Mouse (Mus musculus): ENCODE measurements at regions not wholly inside any gene's neighbourhood (a gene's known extent, or its start where the extent isn't known, plus 50 kb on each side); places are given as distances from the start of the nearest gene placed in this dataset.
A peak's percentile ranks its signal among the peaks of the same experiment; 100 is the strongest.

DNA sequence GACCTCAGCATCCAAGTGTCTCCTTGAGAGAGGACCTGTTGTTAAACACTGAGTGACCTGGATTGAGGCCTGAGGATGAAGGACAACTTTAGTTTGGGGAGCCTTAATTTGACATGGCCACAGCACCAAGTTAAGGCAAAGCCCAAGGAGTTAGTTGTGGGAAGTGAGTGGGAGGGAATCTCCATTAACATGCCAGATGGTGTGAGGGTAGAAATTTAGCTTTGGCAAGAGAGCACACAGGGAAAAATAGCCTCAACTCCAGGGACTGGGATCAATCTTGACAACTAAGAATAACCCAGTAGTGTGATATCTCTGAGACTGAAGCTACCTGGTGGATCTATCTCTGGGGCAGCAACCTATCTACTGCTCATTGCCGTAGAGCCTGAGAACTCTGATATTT is 105.4 kb downstream of the Ahr start:
- DNase-seq (ENCODE audit: low read depth, low spot score): no peak

DNA sequence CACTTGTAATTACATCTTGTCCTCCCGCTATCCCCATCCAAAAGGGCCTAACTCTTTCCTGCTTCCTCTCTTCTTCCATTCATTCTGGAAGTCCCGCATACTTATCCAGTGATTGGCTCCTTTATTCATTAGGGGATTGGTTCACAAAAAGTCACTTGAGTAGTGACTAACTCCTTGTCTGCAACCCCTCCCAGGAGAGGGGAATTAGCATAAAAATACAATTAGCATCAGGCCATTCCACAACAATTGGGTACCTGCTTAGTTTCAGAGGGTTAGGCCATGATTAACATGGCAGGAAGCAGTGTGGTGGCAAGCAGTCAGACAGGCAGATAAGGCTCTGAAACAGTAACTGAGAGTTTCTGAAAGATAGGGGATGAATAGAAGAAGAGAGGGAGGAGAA is 115.6 kb downstream of the Ahr start:
- no peak for DNase-seq (ENCODE audit: low read depth, low spot score)

DNA sequence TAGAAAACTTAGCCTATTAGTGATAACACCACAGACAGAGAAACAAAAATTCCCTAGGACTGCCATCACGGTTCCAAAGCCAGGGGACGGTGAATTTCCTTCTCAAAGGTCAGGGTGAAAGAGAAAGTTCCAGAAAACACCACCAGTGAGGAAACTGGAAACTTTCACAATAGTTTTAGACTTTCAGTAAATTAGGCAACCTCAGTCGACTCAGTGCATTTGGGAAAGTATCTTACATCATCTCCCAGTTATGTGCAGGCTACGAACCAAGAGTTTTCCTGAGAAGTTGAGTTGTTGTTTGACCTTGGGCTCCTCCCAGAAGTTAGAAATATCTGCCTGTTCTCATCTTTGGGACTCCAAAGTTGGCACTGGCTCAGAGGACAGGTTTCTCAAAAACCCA is 116.9 kb downstream of the Ahr start:
- DNase-seq (ENCODE audit: low read depth, low spot score): no peak

DNA sequence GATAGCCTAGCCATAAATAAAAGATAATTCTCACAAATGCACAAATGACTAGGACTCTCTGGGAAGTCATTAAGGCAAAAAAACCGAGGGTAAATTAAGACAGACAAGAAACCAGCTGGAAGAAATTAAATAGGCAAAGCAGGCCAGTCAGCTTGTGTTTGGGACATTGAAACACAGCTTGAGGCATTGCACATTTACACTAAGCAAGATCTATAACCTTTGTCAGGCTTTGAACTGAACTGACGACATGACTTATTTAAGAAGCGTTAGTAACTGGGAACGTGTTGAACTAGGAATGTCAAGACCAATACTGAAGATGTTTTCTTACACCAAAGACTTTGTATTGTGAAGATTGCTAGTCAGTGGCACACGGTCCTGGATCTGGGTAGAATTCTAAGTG is 118.3 kb downstream of the Ahr start:
- no peak for DNase-seq (ENCODE audit: low read depth, low spot score)

DNA sequence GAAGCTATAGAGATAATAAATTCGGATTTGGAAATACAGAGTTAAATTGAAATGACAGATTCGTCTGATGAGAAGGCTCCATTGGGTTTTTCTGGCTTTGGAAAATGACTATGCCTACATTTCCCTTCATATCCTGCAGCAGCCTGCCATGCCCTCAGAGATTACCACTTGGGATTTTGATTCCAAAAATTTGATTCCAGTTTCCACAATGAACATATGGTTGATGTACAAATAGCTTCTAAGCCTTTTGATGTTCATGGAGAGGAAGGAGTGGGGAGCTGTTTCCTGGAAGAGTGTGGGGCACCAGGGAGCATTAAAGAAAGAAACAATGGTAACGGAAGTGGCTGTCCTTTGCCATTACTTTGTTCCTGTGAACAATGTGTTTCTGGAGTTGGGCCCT is 122.1 kb downstream of the Ahr start:
- DNase-seq (ENCODE audit: low read depth, low spot score): no peak

DNA sequence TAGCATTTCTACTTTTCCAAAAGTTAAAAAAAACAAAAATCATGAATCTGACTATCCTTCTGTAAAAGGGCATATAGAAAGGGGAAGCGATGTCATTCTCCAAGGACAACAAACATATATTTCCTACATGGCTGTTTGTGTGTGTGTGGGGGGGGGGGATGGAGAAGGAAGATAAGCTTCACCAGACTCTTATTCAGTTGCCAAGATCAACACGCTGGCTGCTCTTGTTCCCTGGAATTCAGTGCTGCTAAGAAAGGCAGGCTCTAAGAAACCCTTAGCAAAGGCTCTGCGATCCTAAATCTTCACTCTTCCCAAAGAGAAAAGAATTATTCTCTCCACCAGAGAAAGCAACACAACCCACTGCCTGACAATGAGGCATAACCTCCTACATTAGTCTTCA is 126.4 kb downstream of the Ahr start:
- DNase-seq (ENCODE audit: low read depth, low spot score): no peak

DNA sequence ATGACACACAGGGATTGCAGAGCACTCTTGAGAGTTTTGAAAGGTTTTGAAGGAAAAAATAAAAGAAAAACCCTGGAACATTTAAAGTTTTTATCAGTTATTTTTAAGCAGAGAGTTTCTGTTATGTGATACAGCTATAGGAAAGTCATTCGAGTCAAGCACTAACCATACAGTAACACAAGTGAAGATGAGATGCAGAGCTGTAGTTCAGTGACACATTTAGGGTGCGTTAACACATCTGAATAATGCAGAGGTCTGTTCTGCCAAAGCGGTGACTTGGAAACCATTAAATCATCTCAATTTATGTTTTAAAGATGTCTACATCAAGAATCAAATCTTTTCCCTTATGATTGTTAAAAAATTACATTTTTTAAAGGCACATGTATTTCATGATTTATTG is 126.8 kb downstream of the Ahr start:
- DNase-seq (ENCODE audit: low read depth, low spot score): no peak

DNA sequence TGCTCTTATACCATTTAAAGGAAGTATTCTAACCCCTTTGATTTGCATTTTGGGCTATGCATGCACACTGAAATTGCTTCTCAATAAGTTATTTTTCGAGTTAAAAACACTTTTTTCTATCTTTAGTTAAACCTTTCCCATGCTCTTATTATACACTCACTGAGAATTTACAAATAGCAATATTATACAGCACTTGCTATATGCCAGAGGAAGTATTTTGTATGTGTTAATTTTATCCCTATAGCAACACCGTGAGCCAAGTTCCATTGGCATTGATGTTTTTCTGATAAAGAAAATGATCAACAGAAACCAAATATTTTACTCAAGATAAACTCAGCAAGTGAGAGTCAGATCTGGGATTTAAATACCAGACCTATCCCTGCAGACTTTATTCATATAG is 133.0 kb downstream of the Ahr start:
- DNase-seq (ENCODE audit: low read depth, low spot score): no peak

DNA sequence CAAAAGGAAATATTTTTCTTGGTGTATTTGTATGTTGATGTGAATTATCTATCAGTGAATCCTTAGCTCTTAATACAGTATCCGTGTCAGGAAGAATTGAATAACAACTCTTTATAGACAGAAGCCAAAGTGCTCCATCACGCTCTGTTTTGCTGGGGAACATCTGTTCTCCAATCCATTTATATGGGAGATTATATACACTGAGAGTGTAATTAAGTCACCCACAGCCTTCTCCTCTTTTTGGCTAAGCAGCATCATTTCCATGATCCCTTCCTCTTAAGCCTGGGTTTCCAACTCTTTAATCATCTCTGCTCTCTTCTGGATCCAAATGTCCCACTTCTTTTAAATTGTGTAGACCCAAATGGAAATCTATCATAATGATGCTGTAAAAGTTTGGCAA is 133.6 kb downstream of the Ahr start:
- no peak for DNase-seq (ENCODE audit: low read depth, low spot score)

DNA sequence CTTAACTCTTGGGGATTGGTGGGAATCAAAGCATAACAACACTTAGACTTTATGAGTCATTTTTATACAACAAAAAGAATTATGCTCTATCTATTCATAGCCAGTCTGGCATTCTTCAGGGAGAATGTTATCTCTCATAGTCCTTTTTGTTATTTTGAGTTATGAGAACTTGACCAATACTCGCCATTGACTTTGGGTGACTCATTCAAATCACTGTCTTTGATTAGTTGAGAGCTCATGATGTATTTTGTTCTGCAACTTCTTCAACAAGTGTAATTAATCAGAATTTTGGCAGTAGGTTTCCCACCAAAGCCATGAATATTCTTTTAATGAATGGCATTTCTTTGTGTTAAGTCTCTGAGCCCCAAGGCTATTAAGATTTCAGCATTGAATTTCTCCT is 139.6 kb downstream of the Ahr start:
- DNase-seq (ENCODE audit: low read depth, low spot score): no peak

DNA sequence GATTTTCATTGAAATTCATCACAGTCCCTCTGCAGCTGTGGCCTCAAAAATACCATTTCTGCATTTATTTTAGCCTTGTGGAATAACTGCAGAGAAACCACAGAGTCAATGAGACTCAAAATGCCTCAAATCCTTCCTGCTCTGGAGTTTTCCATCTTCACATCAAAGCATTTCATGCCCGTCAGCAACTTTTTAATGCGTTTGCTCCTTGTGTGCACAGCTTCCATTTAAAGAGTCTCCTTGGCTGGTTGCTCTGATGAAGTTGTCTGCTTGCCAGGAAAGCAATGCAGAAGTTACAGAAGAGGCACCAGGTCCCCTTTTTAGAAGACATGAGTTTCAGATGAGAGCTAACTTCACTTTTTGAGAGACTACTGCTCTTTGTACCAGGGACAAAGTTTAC is 142.7 kb downstream of the Ahr start:
- DNase-seq (ENCODE audit: low read depth, low spot score): no peak

DNA sequence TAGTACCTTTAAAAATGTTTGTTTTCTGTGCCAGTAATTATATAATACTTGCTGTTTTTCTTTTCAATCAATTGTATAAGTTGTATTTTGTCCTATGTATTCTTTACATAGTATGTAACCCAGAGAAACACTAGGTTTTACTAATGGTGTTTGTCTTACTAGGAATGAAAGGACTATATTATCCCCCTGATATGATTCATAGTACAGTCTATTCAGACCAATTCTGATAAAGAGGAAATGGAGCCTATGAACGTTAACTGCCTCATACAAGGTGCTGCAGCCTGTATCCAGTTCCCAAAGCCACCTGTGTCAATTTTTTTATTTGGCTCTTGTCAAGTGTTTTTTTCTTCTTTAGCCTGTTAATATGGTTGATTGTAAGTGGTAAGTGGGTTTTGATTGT is 144.6 kb downstream of the Ahr start:
- DNase-seq (ENCODE audit: low read depth, low spot score): no peak

DNA sequence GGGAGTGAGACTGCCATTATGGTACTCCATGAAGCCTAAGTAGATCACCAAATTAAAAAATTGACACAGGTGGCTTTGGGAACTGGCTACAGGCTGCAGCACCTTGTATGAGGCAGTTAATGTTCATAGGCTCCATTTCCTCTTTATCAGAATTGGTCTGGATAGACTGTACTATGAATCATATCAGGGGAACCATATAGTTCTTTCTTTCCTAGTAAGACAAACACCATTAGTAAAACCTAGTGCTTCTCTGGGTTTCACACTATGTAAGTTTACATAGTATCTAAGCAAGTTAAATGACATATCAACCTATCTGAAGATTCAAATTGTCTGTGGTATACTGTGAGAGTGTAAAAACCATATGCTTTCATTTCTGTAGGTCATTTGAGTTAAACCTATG is 145.0 kb downstream of the Ahr start:
- DNase-seq (ENCODE audit: low read depth, low spot score): no peak

DNA sequence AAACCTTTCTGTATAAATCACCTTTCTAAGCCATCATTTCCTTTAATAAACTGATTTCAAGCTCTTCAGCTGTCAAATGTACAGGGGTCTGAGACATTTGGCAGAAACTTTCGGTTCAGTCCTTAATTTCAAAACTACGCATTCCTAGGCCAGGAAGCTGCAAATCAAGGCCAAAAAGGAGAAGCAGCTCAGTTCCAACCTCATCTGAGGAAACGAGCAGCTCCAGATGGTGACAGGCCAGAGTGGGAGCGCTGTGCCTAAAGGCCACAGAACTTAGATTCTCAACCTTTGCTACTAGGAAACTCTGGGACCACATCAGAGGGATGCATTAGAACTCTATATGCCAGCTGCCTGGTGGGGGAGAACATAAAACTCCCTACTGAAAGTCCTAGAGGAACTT is 150.6 kb downstream of the Ahr start:
- DNase-seq (ENCODE audit: low read depth, low spot score): no peak

DNA sequence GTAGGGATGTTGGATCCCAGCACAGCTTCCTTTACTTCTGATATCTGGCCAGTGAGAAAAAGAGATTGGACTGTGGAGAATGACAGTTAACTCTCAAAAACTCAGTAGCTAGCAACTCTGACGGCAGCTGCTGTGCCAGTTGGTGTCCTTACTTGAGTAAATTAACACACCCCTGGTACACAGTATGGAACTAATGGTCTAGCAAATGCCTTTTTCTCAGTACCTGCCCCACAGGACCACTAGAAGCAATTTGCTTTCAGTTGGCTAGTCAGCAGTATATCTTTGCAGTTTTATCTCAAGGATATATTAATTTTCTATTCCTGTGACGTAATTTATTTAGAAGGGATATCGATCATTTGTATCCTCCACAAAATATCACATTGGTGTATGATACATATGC is 157.6 kb downstream of the Ahr start:
- no peak for DNase-seq (ENCODE audit: low read depth, low spot score)

DNA sequence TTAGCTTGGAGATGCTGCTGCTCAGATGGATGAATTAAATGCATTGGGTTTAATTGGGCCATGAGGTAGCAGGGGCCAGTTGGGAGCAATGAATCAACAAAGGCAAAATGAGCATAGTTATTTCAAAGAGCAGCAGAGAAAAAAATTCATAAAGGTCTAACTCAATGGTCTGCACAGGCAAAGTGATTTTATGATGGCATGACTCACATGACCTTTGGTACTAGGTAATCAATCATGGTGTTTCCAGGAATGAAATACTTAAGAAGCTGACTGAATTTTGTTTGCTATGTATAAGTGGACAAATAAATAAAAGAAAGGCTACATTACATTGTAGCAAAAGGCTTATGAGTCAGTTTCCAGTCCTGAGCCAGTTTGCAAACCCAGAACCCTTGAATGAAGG is 158.5 kb downstream of the Ahr start:
- no peak for DNase-seq (ENCODE audit: low read depth, low spot score)

DNA sequence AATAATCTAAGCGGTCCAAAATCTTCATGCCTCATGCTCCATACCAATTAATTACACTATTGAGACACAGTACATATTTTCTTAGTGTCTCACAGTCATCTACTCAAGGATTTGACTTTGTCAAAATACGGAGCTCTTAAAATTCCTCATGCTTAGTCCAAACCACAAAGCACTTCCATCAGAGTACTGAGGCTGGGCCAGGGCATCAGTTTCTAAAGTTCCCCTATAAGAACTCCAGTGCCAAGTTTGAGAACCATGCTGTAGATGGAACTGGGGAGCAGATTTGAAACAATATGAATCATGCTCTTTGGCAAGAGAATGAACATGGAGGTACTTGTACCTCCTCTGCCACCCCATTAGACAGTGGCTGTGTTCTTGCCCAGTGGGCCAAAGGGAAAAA is 176.9 kb downstream of the Ahr start:
- no peak for DNase-seq (ENCODE audit: low read depth, low spot score)

DNA sequence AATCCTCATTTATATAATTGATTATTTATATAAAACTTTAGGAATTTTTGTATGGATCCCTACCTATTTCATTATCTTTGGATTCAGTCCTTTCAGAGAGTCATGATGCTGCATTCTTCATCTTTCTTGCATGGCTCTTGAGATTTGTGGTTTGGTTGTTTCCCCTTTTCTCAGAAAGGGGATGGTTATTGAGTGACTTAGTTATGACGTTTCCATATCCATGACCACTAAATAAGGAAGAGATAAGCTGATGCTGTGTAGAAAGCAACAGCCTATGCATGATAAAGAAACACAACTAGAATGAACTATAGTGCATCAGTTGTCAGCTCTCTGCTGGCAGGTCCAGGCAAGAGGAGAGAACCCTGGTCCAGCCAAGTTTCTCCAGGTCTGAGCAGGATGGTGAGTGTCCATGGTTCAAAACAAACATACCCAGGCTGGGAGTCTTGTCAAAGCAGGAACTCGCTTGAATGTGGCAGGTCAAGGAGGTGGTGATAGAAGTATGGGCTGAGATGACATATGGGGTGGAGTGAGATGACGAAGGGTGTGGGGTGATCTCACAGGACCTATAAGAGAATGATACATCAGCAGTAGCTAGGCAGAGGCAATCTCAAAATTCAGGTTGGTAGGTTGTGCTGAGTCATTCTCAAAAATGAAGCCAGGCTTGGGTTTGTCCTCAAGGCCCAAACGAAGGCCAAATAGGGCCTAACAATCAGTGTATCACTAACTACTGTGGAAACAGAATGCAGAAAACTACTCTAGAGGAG is 196.5 kb downstream of the Ahr start:
- no peak for DNase-seq (ENCODE audit: low read depth, low spot score)

DNA sequence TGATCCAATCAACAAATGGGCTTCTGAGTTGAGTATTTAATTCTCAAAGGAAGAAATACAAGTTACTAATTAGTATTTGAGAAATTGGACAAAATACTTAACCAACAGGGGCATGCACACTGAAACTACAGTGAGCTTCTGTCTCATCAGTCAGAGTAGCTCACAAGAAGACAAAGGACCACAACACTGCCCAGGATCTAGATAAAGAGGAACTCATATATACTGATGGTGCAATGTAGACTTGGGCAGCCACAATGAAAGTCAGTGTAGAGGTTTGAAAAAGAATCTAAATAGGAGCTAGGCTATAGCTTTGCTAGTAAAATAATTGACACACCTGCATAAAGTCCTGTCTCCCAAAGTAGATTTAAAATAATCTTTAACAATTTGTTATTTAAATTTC is 198.5 kb downstream of the Ahr start:
- no peak for DNase-seq (ENCODE audit: low read depth, low spot score)

DNA sequence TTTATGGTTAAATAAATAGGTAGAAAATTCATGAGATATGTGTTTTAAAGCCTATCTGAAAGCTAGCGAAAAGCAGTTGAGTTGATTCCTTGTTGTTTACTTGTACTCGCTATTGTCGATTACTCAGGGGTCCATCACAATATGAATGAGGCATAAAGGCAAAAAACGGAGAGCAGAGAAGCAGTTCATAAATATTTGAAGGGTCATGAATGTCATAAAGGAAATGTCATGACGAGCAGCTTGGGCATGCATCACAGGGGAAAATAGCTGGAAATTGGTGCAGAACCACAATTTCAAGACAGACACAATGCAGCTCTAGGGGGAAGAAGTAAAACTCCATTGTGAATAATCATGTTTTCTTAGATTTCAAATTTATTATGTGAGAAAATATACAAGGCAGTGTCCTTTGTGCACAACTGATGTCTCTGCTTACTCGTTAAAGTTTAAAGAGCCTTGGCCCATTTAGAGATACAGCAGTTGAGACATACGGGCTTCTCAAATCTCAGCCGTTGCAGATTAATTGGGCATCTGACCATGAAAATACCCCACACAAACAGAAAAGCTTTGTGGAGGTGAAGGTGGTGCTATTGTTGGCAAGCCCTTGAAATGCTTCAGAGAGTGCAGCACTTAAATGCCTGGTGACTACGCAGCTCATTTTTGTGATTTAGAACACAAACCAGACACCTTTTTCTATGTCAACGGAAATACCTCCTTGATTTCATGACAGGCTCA is 200.3 kb downstream of the Ahr start:
- DNase-seq (ENCODE audit: low read depth, low spot score): no peak

DNA sequence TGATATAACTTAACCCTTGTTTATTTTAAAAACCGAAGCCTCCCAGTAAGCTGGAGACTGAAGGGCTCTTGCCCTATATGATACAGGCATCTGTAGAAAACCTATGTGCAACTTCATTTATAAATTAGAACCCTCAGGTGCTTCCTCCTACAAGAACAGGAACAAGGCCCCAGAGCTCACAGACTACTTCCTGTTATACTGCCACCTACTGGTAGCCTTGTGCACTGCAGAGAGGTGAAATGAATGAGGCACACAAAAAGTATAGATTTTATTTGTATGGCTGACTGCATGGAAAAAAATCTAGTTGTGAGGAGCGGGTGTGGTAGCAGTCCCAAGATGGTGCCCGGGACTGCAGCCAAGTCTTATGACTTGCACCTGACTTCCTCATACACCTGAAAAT is 203.5 kb downstream of the Ahr start:
- peak; percentile 68 for DNase-seq (ENCODE audit: low read depth, low spot score)

DNA sequence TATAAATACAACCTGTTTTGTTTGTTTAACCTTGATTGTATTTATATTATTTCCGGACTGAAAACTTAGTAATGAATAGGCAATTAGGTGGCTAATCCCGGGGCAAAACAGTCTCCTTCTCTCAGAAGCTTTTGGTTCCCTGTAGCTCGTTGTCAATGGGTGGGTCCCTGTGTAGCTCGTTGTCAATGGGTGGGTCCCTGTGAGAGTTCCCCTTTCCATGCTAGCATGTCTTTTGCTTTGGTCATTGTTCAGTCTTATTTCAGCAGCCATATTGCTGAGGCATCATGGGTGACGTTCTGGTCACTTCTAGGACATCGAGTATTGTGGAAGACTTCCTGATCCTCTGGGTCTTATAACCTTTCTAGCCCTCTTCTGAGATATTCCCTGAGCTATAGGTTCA is 205.1 kb downstream of the Ahr start:
- no peak for DNase-seq (ENCODE audit: low read depth, low spot score)

DNA sequence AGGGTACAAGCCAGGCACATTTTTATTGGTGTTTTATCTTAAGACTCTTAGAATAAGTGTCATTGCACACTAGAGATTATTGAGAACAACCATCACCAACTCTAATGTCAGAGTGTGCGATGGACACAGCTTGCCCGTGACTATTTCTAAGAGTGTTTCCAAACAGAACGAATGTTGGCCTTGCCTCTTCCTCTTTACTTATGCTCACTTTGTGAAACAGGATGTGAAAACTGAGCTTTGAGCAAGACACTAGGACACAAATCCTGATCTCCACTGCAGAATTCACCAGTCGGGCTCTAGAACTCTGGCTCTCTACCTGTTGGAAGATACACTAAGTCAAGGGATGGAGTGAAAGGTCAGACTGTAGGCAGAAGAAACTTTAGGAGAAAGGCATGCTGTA is 215.3 kb downstream of the Ahr start:
- no peak for DNase-seq (ENCODE audit: low read depth, low spot score)

DNA sequence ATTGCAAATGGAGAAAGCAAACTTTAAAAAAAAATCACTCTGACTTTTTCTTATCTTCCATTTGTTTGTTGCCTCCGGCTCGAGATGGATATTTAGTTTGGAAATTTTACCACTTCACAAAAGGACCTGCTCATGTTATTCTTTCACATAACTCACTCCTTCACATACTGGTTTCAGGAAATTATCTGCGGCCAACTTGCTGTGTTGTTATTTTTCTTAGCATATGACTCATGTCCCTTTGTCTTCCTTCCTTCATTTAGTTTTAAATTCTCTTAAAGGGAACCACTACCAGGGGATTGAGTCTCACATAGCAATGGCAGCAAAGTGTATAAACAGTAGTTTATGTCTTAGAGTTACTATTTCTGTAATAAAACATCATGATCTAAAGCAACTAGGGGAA is 217.8 kb downstream of the Ahr start:
- no peak for DNase-seq (ENCODE audit: low read depth, low spot score)
